Mouse (Mus musculus) neural tube, embryonic 13.5 days (tissue): Measurements from ENCODE around the gene Dock1. TPM values are rescaled to one million over a fixed set of nuclear protein-coding genes. Genes with fewer than 3 reads are reported as not detected.

Experiments
- ATAC-seq: fragments of 200-750 bp; cut with Nextera tagmentation; 2 replicates; pipeline ENCODE4 v1.8.0; 2017; ENCODE audit warnings: low read depth, mild to moderate bottlenecking, moderate TSS enrichment, moderate library complexity
- H3K27ac ChIP-seq: fragments of 300-500 bp; sonication (generic); replicated peaks from 2 replicates; pipeline ENCODE4 v1.5.1; 2015; ENCODE audit warnings: moderate library complexity, mild to moderate bottlenecking, inconsistent platforms
- H3K27me3 ChIP-seq: fragments of 300-500 bp; sonication (generic); 2 replicates; pipeline ENCODE4 v1.6.1; 2015; ENCODE audit warnings: mild to moderate bottlenecking, inconsistent platforms
- H3K36me3 ChIP-seq: fragments of 300-500 bp; sonication (generic); 2 replicates; pipeline ENCODE4 v1.6.1; 2015; ENCODE audit warnings: mild to moderate bottlenecking, inconsistent platforms
- H3K4me1 ChIP-seq: fragments of 300-500 bp; sonication (generic); replicated peaks from 2 replicates; pipeline ENCODE4 v1.6.1; 2015; ENCODE audit warnings: inconsistent platforms
- H3K4me2 ChIP-seq: fragments of 300-500 bp; sonication (generic); 2 replicates; pipeline ENCODE4 v1.6.1; 2015; ENCODE audit warnings: inconsistent platforms, mild to moderate bottlenecking, moderate library complexity
- H3K4me3 ChIP-seq: fragments of 300-500 bp; sonication (generic); 2 replicates; pipeline ENCODE4 v1.5.1; 2015; ENCODE audit warnings: mild to moderate bottlenecking, inconsistent platforms
- H3K9ac ChIP-seq: fragments of 300-500 bp; sonication (generic); 2 replicates; pipeline ENCODE4 v1.6.1; 2015; ENCODE audit warnings: moderate library complexity, mild to moderate bottlenecking, inconsistent platforms
- H3K9me3 ChIP-seq: fragments of 300-500 bp; sonication (generic); 2 replicates; pipeline ENCODE4 v1.6.1; 2016; ENCODE audit warnings: inconsistent platforms
- WGBS: fragments of 180-500 bp; shearing (Covaris S2); methylation state at CpG from one replicate; pipeline ENCODE4 v1.1.7; 2015; 5-methylcytosine and 5-hydroxymethylcytosine counted together
- polyA plus RNA-seq: library from polyadenylated mRNA; unstranded; fragments of >200 nt; fragmentation: Nextera tagmentation; extraction: Ambion mirVana; gene quantifications from 2 replicates; pipeline ENCODE4 v1.2.1, GENCODE M21; 2015

Gene Dock1
- polyA plus RNA-seq, 1 experiment from 2014 or later = 7.4 TPM

DNA sequence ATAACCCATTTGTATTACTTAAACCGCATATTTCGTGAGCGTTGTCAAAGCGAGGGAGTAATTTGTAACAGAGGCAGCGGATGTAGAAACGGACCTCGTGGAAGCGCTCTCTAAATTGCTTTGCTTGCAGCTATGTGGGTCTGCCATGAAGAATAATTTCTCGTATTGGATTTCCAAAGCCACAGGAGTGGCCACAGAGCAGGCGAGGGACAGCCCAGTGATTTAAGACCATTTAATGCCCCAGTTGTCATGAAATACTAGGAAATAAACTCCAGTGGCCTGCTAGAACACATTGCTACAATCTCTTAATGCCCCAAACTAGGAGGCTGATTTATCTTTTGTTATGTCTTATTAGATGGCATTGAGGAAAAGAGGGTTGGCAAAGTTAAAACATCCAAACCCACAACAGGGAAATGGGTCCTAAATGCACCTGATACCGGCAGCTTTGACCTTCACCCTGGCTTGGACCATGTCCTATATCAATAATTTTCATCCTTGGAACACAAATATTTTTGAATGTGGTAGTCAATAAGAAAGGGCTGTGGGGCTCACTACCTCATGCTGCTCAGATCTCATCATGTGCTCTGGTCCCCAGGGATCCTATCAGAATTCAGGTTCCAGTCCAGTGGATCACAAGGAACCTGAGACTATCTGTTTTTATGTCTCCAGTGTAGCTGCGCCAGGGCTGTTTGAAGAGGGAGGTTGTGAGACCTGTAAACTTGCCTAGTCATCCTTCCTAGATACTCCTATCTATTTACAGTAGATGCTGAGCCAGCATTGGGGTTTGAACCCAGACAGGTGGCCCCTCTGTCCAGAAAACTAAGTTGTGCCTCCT lies 373.7 kb downstream of the Dock1 start:
- no peak overlapping the region for H3K4me2 ChIP-seq
- H3K27me3 ChIP-seq = no peaks in the 10 kb centered on the region
- H3K4me3 ChIP-seq = no peak overlapping the region
- H3K9me3 ChIP-seq = no peaks in the 10 kb centered on the region
- no peak overlapping the region for H3K27ac ChIP-seq
- WGBS = 69% methylated on average over 12 of the region's 12 CpGs
- no peak overlapping the region for H3K9ac ChIP-seq
- ATAC-seq = no peak
- H3K4me1 ChIP-seq = peaks cover 12% of the 10 kb centered on the region; the same call in 1 of the 2 replicates
- no peaks in the 10 kb centered on the region for H3K36me3 ChIP-seq

GRCm38 (mm10) chr7:135049416-135049815 lies 379.0 kb downstream of the Dock1 start:
- H3K4me3 ChIP-seq = no peak overlapping the region

DNA sequence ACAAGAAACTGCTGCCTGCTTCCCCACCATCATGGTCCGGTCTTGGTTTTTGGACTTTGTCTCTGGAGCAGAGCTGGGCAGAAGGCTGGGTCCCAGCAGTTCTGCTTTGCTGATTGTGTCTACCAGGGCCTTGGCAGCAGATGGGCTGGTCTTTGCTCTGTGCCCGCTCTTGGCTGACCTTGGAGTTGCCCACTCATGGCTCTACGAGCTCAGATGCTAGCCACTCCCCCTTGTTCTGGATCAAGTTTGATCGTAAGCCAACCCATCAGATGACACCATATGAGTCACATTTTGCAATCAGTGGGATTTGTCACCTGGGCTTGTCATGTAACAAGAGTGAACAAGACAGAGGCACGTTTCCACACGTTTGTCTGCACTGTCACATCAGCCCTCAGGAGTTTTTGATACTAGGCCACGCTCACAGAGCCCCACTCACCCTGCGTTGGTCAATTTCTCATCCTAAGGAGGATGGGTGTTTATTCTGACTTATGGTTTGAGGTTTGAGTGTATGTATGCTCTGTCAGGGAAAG lies 382.8 kb downstream of the Dock1 start:
- no peak overlapping the region for H3K4me2 ChIP-seq
- H3K36me3 ChIP-seq = no peaks in the 10 kb centered on the region
- H3K9me3 ChIP-seq = no peaks in the 10 kb centered on the region; the same call in 1 of the 2 replicates
- 94% methylated on average over 8 of the region's 8 CpGs for WGBS
- H3K27me3 ChIP-seq = no peaks in the 10 kb centered on the region
- no peak overlapping the region; the same call in 1 of the 2 replicates for H3K27ac ChIP-seq
- peaks cover 13% of the 10 kb centered on the region for H3K4me1 ChIP-seq
- H3K9ac ChIP-seq = no peak overlapping the region
- H3K4me3 ChIP-seq = no peak overlapping the region
- ATAC-seq = no peak

More at GRCm38 (mm10) chr7:135049416-135049815, 379.0 kb downstream of the Dock1 start:
- Histone ChIP-seq H3K9ac (no peak overlapping the region), H3K4me2 (no peak overlapping the region), H3K27ac (no peak overlapping the region), H3K9me3 (no peaks in the 10 kb centered on the region), H3K4me1 (peaks cover 13% of the 10 kb centered on the region), H3K27me3 (no peaks in the 10 kb centered on the region), H3K36me3 (no peaks in the 10 kb centered on the region)
- ATAC-seq = no peak
- 94% methylated on average over 2 of the region's 2 CpGs for WGBS

DNA sequence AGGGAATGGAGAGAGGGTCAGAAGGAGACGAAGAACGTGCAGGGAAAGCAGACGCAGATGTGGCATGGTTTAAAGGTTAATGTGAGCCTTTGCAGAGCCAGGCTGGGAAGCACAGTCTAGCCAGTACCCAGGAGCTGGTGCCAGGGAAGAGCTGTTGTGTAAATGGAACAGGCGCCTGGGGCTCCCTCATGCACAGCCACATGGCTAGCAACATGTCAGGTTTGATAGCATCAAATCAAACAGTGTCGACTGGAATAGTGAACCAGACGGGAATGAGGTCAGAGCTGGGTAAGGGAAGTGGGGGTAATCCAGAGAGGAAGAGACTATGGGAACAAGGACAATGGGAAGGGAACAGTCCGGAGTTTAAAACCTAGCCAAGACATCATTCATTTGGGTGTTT lies 384.2 kb downstream of the Dock1 start:
- H3K4me1 ChIP-seq = peaks cover 13% of the 10 kb centered on the region
- no peak overlapping the region for H3K27ac ChIP-seq
- 83% methylated on average over 7 of the region's 7 CpGs for WGBS
- H3K4me3 ChIP-seq = no peak overlapping the region
- H3K9ac ChIP-seq = no peak overlapping the region
- H3K27me3 ChIP-seq = no peaks in the 10 kb centered on the region
- H3K36me3 ChIP-seq = no peaks in the 10 kb centered on the region
- no peaks in the 10 kb centered on the region; the same call in 1 of the 2 replicates for H3K9me3 ChIP-seq
- no peak for ATAC-seq
- H3K4me2 ChIP-seq = no peak overlapping the region

DNA sequence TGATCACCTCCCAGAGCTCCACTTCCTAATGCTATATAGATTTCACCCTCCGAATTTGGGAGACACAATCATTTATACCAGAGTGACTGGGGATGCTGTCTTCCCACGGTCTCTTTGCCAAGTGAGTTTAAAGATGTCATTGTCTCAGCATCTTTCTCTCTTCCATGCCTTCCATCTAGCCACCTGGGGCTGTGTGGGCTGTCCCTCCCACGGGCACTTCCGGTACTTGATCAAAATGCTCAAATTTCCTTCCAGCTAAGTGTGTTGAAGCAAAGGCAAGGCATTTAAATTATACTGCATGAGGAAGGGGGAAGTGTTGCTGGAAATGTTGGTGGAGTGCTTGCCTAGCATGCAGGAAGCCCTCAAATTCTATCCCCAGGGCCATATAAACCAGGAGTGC lies 388.6 kb downstream of the Dock1 start:
- H3K36me3 ChIP-seq = no peaks in the 10 kb centered on the region
- H3K4me2 ChIP-seq = no peak overlapping the region
- no peak overlapping the region for H3K27ac ChIP-seq
- no peak for ATAC-seq
- peaks cover 10% of the 10 kb centered on the region; the same call in 1 of the 2 replicates for H3K9me3 ChIP-seq
- 90% methylated on average over 4 of the region's 4 CpGs for WGBS
- no peaks in the 10 kb centered on the region for H3K4me1 ChIP-seq
- no peak overlapping the region for H3K4me3 ChIP-seq
- no peak overlapping the region for H3K9ac ChIP-seq
- H3K27me3 ChIP-seq = no peaks in the 10 kb centered on the region

GRCm38 (mm10) chr7:135059562-135059961 lies 389.1 kb downstream of the Dock1 start:
- no peak for ATAC-seq
- Histone ChIP-seq H3K27ac (no peak overlapping the region), H3K4me2 (no peak overlapping the region), H3K4me1 (no peaks in the 10 kb centered on the region), H3K27me3 (no peaks in the 10 kb centered on the region), H3K9me3 (peaks cover 10% of the 10 kb centered on the region; the same call in 1 of the 2 replicates), H3K9ac (no peak overlapping the region), H3K4me3 (no peak overlapping the region), H3K36me3 (no peaks in the 10 kb centered on the region)
- 77% methylated on average over 3 of the region's 3 CpGs for WGBS

GRCm38 (mm10) chr7:135063886-135064285 lies 393.4 kb downstream of the Dock1 start:
- H3K4me3 ChIP-seq = no peak overlapping the region
- H3K9me3 ChIP-seq = peaks cover 10% of the 10 kb centered on the region; the same call in 1 of the 2 replicates
- H3K4me1 ChIP-seq = 0 out of 2 replicates have a peak, but pooled peaks cover 4% of the 10 kb centered on the region
- no peaks in the 10 kb centered on the region for H3K36me3 ChIP-seq
- no peak overlapping the region for H3K9ac ChIP-seq
- H3K4me2 ChIP-seq = no peak overlapping the region
- WGBS = 84% methylated on average over 5 of the region's 5 CpGs
- no peak overlapping the region for H3K27ac ChIP-seq
- H3K27me3 ChIP-seq = no peaks in the 10 kb centered on the region
- no peak for ATAC-seq

DNA sequence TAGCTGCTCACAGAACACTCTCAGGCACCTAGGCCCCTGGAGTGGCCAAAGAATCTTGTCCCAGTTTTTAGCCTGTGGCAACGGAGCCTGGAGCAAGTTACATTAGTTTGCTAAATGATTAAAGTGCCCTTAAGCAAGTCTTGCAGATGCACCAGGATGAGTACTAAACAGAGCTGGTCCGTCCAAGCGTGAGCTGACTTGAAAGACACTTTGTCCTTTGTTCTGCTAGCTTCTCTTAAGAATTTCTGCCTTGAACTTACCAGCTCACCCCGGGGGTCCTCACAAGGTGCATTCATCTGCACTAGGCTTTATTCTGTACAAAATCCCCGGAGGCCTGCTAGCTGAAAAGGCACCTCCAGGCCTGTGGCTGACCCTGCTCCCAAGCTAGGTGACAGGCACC lies 394.8 kb downstream of the Dock1 start:
- no peaks in the 10 kb centered on the region for H3K36me3 ChIP-seq
- no peak for ATAC-seq
- H3K4me3 ChIP-seq = no peak overlapping the region
- no peak overlapping the region for H3K4me2 ChIP-seq
- no peak overlapping the region for H3K27ac ChIP-seq
- no peak overlapping the region for H3K9ac ChIP-seq
- 24% methylated on average over 5 of the region's 5 CpGs for WGBS
- no peaks in the 10 kb centered on the region for H3K27me3 ChIP-seq
- H3K4me1 ChIP-seq = 0 out of 2 replicates have a peak, but pooled peaks cover 4% of the 10 kb centered on the region
- peaks cover 9% of the 10 kb centered on the region; the same call in 1 of the 2 replicates for H3K9me3 ChIP-seq

DNA sequence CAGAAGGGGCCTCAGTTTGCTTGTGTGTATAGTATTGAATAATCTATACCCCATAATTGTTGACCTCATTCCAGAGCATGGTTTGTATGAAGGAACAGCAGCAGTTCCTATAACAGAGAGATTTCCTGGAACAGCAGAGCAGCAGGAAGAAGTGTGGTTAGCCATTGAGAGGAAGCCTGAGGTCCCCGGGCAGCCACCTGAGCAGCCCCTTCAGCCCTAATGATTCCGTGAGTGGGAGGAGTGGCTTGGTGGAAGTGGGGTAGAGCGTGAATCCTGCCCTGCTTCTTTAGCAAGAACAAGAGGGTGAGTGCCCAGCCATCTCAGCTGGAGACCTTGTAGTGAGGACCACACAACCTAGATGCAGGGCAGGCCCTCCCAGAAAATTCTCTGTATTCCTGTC lies 398.4 kb downstream of the Dock1 start:
- Histone ChIP-seq H3K4me1 (0 out of 2 replicates have a peak, but pooled peaks cover 4% of the 10 kb centered on the region), H3K4me3 (no peak overlapping the region), H3K27ac (no peak overlapping the region), H3K4me2 (no peak overlapping the region), H3K9me3 (no peaks in the 10 kb centered on the region), H3K36me3 (no peaks in the 10 kb centered on the region), H3K9ac (no peak overlapping the region), H3K27me3 (no peaks in the 10 kb centered on the region)
- no peak for ATAC-seq
- 87% methylated on average over 3 of the region's 3 CpGs for WGBS

DNA sequence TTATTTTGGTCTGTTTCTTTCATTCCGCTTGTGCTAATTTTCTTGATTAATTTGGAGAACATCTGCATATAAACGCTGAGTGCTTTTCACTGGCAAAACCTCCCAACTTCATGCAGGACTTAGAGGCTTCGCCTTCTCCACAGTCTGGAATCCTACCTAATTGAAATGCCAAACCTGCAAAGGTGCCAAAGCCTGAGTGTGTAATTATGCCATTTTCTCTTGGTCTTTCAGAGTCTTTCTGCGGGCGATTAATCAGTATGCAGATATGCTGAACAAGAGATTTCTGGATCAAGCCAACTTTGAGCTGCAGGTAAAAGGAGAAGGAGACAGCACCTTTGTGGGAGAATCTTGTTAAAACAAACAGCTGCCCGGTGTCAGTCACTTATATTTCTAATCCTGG lies 406.4 kb downstream of the Dock1 start:
- no peaks in the 10 kb centered on the region for H3K36me3 ChIP-seq
- H3K4me1 ChIP-seq = peaks cover 25% of the 10 kb centered on the region
- no peak overlapping the region for H3K4me3 ChIP-seq
- no peak overlapping the region for H3K4me2 ChIP-seq
- 78% methylated on average over 6 of the region's 6 CpGs for WGBS
- H3K27me3 ChIP-seq = peaks cover 5% of the 10 kb centered on the region; the same call in 1 of the 2 replicates
- H3K27ac ChIP-seq = no peak overlapping the region
- H3K9me3 ChIP-seq = no peaks in the 10 kb centered on the region
- no peak overlapping the region for H3K9ac ChIP-seq
- no peak for ATAC-seq

DNA sequence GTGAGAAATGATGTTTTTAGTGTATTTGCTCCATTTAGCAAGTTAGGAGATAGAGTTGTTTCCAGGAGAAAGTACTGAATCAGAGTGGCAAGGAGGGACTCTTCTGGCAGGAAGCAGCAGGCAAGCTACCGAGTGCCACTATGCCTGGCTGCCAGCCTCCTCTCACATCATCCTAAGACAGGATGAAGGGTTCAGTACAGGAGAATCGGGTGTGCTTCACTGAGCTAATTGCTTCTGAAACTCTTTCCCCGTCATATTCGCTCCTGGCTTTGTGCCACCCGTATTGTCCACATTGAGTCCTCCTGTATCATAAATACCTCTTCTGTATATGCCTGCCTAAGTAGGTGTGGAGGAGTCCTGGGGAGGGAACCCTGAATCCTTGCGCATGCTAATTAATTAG lies 406.9 kb downstream of the Dock1 start:
- Histone ChIP-seq H3K27me3 (peaks cover 5% of the 10 kb centered on the region; the same call in 1 of the 2 replicates), H3K36me3 (no peaks in the 10 kb centered on the region), H3K4me1 (peaks cover 25% of the 10 kb centered on the region), H3K9me3 (no peaks in the 10 kb centered on the region), H3K27ac (no peak overlapping the region), H3K4me3 (no peak overlapping the region), H3K9ac (no peak overlapping the region), H3K4me2 (no peak overlapping the region)
- ATAC-seq = no peak; the same call in 1 of the 2 replicates
- 20% methylated on average over 6 of the region's 6 CpGs for WGBS

DNA sequence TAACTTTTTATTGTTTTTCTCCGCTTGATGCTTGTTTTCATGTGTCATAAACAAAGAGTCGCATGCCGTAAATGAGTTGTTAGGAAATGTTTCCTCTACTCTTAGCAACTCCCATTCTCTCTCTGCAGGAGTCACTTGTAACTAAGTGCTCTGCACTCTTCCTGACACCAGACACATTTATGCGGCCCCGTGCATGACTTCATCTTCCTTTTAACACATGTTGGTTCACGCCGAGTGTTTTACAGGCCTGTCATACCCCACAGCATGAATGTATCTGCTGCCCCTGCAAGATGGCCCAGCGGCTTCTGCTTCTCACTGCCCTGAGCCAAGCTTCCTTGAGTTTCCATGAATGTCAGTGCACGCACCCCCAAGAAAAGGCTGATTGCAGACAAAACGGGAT lies 407.4 kb downstream of the Dock1 start:
- Histone ChIP-seq H3K9me3 (no peaks in the 10 kb centered on the region), H3K4me2 (no peak overlapping the region), H3K9ac (no peak overlapping the region), H3K27ac (no peak overlapping the region), H3K27me3 (peaks cover 5% of the 10 kb centered on the region; the same call in 1 of the 2 replicates), H3K4me1 (peaks cover 25% of the 10 kb centered on the region), H3K36me3 (no peaks in the 10 kb centered on the region), H3K4me3 (no peak overlapping the region)
- no peak for ATAC-seq
- WGBS = 17% methylated on average over 10 of the region's 10 CpGs
